Mouse (Mus musculus) mouse trophoblast stem cell (cell line): ENCODE data around the gene Bet1.

ENCODE experiments used
- in situ Hi-C, 2 experiments: fragments of 300-500 bp; cut with MseI, MboI; formaldehyde crosslinking; loops; 2 replicates in 1 of 2; 3 replicates in 1 of 2; pipeline ENCODE4 v1.15.1; 2025

Gene Bet1

GRCm38 (mm10) chr6:4086663-4087454 is at the start of gene Bet1:
Gene Bet1 (minus strand): TSS chr6:4086972.
- in situ Hi-C loops: no loop called here

- in situ Hi-C loops: no loop called here
Measured at GRCm38 (mm10) chr6:4132239-4132638, 45.5 kb upstream of the Bet1 start.

- in situ Hi-C loops: no loop called here
Measured at GRCm38 (mm10) chr6:4131149-4131548, 44.4 kb upstream of the Bet1 start.

GRCm38 (mm10) chr6:4118611-4119010 is 31.8 kb upstream of the Bet1 start:
- in situ Hi-C loops: no loop called here

- in situ Hi-C loops: no loop called here
Measured at GRCm38 (mm10) chr6:4090423-4090822, 3.7 kb upstream of the Bet1 start.

- in situ Hi-C loops: no loop called here
Measured at GRCm38 (mm10) chr6:4072281-4072680, 14.5 kb downstream of the Bet1 start.

- in situ Hi-C loops: no loop called here
Measured at GRCm38 (mm10) chr6:4069714-4070113, 17.1 kb downstream of the Bet1 start.

- in situ Hi-C loops: no loop called here
Measured at GRCm38 (mm10) chr6:4054387-4054786, 32.4 kb downstream of the Bet1 start.

- in situ Hi-C loops: no loop called here
Measured at GRCm38 (mm10) chr6:4052843-4053242, 33.9 kb downstream of the Bet1 start.

- in situ Hi-C loops: no loop called here
Measured at GRCm38 (mm10) chr6:4047200-4047599, 39.6 kb downstream of the Bet1 start.

GRCm38 (mm10) chr6:4041821-4042220 is 45.0 kb downstream of the Bet1 start:
- in situ Hi-C loops: no loop called here

- in situ Hi-C loops: no loop called here
Measured at GRCm38 (mm10) chr6:4030956-4031355, 55.8 kb downstream of the Bet1 start.
